Mouse (Mus musculus) lung, postnatal 0 days (tissue): ENCODE results near the gene Speer4f1. TPM values are rescaled to one million over a fixed set of nuclear protein-coding genes. Genes with fewer than 3 reads are reported as not detected.

Experiments
- ATAC-seq: fragments of 200-750 bp; cut with Nextera tagmentation; 2 replicates; pipeline ENCODE4 v1.8.0; 2017; ENCODE audit warnings: moderate library complexity
- DNase-seq: peaks from one replicate; pipeline ENCODE4 v3.0.0-alpha.2; 2016; ENCODE audit warnings: low spot score
- H3K27ac ChIP-seq: fragments of 300-500 bp; sonication (generic); 2 replicates; pipeline ENCODE4 v1.5.1; 2014; ENCODE audit warnings: antibody characterized with exemption, mild to moderate bottlenecking, low read length, mixed read lengths
- H3K27me3 ChIP-seq: fragments of 300-500 bp; sonication (generic); replicated peaks from 2 replicates; pipeline ENCODE4 v1.6.1; 2014; ENCODE audit warnings: low read length, mixed read lengths; ENCODE audit not compliant: insufficient read depth
- H3K36me3 ChIP-seq: fragments of 300-500 bp; sonication (generic); 2 replicates; pipeline ENCODE4 v1.6.1; 2014; ENCODE audit warnings: low read length, mixed read lengths; ENCODE audit not compliant: insufficient read depth
- H3K4me1 ChIP-seq: fragments of 300-500 bp; sonication (generic); 2 replicates; pipeline ENCODE4 v1.6.1; 2014; ENCODE audit warnings: antibody characterized with exemption, low read depth, low read length, mixed read lengths; ENCODE audit not compliant: insufficient read depth
- H3K4me2 ChIP-seq: fragments of 300-500 bp; sonication (generic); replicated peaks from 2 replicates; pipeline ENCODE4 v1.6.1; 2014; ENCODE audit warnings: low read depth, mild to moderate bottlenecking, low read length, moderate library complexity, mixed read lengths
- H3K4me3 ChIP-seq: fragments of 300-500 bp; sonication (generic); 2 replicates; pipeline ENCODE4 v1.5.1; 2014; ENCODE audit warnings: low read depth, low read length
- H3K9ac ChIP-seq: fragments of 300-500 bp; sonication (generic); replicated peaks from 2 replicates; pipeline ENCODE4 v1.6.1; 2014; ENCODE audit warnings: low read depth, mild to moderate bottlenecking
- H3K9me3 ChIP-seq: fragments of 300-500 bp; sonication (generic); 2 replicates; pipeline ENCODE4 v1.6.1; 2016; ENCODE audit warnings: low read length, mixed read lengths
- CTCF ChIP-seq: IDR thresholded peaks from 2 replicates; pipeline ENCODE4 v1.5.1; 2016; ENCODE audit warnings: antibody characterized with exemption, mild to moderate bottlenecking
- EP300 ChIP-seq: IDR thresholded peaks from 2 replicates; pipeline ENCODE4 v1.6.1; 2016; ENCODE audit warnings: antibody characterized with exemption, mild to moderate bottlenecking, control low read depth
- WGBS: fragments of 180-500 bp; shearing (Covaris S2); extraction: QIAGEN DNeasy Blood & Tissue Kit; methylation state at CpG from one replicate; pipeline ENCODE4 v1.1.7; 2014; 5-methylcytosine and 5-hydroxymethylcytosine counted together
- polyA plus RNA-seq: library from polyadenylated mRNA; unstranded; fragments of >200 nt; fragmentation: Nextera tagmentation; extraction: Ambion mirVana; gene quantifications from 2 replicates; pipeline ENCODE4 v1.2.1, GENCODE M21; 2015

Gene Speer4f1
- polyA plus RNA-seq, 1 experiment from 2014 or later, result not detected

DNA sequence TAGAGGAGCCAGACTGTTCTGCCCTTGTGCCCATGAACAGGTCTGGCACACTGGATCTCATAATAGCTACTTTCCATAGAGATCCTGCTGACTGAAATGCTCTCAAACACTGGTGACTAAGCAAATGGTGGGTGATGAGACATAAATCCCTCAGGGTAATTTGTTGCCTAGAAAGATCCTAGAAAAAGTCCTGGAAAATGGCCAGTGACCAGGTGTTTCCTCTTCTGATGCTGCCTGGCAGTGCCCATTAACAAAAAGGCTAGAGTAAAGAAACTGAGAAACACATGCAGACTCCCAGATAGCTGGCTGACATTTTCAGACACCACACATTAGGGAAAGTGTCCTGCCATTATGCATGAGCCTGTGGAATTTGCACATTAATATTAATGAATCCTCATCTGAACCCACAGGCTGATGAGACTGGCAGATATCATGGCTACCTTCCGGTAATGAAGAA is 24.0 kb downstream of the Speer4f1 start:
- Histone ChIP-seq H3K36me3 (no peaks in the 10 kb centered on the region), H3K27ac (no peak overlapping the region), H3K9ac (no peak overlapping the region), H3K27me3 (no peaks in the 10 kb centered on the region), H3K9me3 (no peaks in the 10 kb centered on the region), H3K4me1 (no peaks in the 10 kb centered on the region), H3K4me3 (no peak overlapping the region), H3K4me2 (no peak overlapping the region)
- WGBS, result 91% methylated on average over 1 of the region's 1 CpGs
- TF ChIP-seq CTCF, result no peak
- no peak for TF ChIP-seq EP300
- no peak for DNase-seq
- ATAC-seq, result no peak

DNA sequence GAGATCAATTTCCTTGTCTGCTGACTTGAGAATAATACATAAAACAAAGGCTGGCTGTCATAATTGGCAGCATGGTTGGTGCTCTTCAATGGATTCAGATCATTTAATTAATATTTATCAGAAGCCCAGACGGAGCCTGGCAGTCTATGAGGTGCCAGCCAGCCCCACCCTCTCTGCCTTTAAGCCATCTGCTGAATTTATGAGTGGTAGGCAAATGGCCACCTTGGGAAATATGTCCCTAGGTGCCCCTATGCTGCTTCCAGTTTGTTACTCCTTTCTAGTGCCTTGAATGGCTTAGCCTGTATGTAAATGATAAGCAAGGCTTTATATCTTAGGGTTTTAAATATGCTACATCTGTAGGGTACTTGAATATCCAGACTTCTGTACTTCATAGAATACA is 25.0 kb downstream of the Speer4f1 start:
- Histone ChIP-seq H3K9ac (no peak overlapping the region), H3K36me3 (no peaks in the 10 kb centered on the region), H3K27ac (no peak overlapping the region), H3K4me3 (no peak overlapping the region), H3K9me3 (no peaks in the 10 kb centered on the region), H3K4me1 (no peaks in the 10 kb centered on the region), H3K27me3 (no peaks in the 10 kb centered on the region), H3K4me2 (no peak overlapping the region)
- ATAC-seq (no peak), DNase-seq (no peak)
- 73% methylated on average over 1 of the region's 1 CpGs for WGBS
- TF ChIP-seq CTCF, result no peak
- no peak for TF ChIP-seq EP300

DNA sequence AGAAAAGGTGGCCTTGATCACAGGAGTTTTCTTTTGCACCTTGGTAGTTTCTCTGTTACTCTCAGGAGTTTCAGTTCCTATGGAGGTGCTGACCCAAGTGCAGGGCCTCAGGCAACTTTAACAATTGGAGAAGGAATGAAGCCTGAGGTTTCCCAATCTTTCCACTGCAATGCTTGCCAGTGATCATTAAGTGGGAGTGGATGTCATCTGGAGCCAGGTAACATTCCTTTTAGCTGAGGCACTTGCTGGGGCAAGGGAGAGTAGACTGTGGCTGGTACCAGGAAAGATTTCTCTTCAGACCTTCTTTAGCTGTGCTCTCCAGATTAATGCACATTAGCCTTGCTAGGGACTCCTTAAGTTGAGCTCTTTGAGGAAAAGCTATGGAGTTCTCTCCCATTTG is 29.6 kb downstream of the Speer4f1 start:
- ATAC-seq (peak; percentile 67), DNase-seq (peak; percentile 49)
- no peak overlapping the region for H3K4me3 ChIP-seq
- no peak overlapping the region for H3K4me2 ChIP-seq
- H3K27ac ChIP-seq, result no peak overlapping the region
- no peak for TF ChIP-seq CTCF
- TF ChIP-seq EP300, result no peak
- H3K4me1 ChIP-seq, result no peaks in the 10 kb centered on the region
- no peaks in the 10 kb centered on the region for H3K9me3 ChIP-seq
- H3K36me3 ChIP-seq, result no peaks in the 10 kb centered on the region
- H3K9ac ChIP-seq, result no peak overlapping the region
- no peaks in the 10 kb centered on the region for H3K27me3 ChIP-seq

DNA sequence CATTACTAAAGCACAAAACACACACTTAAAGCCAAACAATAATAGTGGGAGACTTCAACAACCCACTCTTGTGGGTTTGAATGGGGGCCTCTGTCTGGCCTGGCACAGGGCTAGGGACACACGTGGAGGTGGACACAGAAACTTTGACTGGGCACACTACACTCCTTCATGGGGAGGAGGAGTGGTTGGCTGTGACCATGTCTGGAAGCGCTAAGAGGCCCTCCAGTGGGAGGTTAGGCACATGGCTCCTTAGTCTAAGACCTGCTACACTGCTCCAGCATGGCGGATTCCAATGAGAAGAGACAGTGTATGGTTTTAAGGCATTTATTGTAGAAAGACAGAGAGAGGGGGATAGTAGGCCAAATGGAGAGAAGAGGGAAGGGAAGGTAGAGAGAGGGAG is 32.1 kb downstream of the Speer4f1 start:
- H3K36me3 ChIP-seq, result no peaks in the 10 kb centered on the region
- no peak for TF ChIP-seq EP300
- peak; percentile 26 for TF ChIP-seq CTCF
- H3K4me2 ChIP-seq, result no peak overlapping the region
- 67% methylated on average over 3 of the region's 3 CpGs for WGBS
- no peaks in the 10 kb centered on the region for H3K27me3 ChIP-seq
- no peak overlapping the region for H3K9ac ChIP-seq
- H3K4me1 ChIP-seq, result no peaks in the 10 kb centered on the region
- no peak overlapping the region for H3K27ac ChIP-seq
- no peak overlapping the region for H3K4me3 ChIP-seq
- no peak for DNase-seq
- H3K9me3 ChIP-seq, result no peaks in the 10 kb centered on the region
- ATAC-seq, result no peak

Other genes with a start within 250 kb of the Speer4f1 start
- gene Speer4f2, start 102.9 kb upstream of the Speer4f1 start, polyA plus RNA-seq, result not detected in 2 replicates
- gene Sema3c, start 98.2 kb downstream of the Speer4f1 start, polyA plus RNA-seq, result 42.9 and 50.7 TPM in 2 replicates